Mouse (Mus musculus): ENCODE data around the gene Pbrm1. TPM values are rescaled to one million over a fixed set of nuclear protein-coding genes. Genes with fewer than 3 reads are reported as not detected.

Gene Pbrm1
- total RNA-seq, 2 experiments from 2014 or later, result 52.0 to 56.4 TPM

DNA sequence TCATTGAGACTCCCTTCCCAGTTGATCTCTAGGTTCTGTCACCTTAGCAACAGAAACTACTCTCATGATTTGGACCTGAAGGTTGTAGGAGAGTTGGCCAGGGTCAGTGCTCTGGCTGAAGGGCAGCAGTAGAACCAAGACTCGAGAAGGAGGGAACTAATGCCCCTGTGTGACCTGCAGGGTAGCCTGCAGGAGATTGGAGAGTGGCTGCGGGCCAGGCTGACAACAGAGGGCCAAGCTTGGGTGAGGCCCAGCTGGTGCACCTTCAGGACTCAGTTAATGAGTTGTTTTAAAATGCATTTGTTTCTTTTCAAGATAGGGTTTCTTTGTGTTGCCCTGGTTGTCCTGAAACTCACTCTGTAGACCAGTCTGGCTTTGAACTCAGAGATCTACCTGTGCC is 146.1 kb downstream of the Pbrm1 start:
- no peak for DNase-seq (ENCODE audit: low spot score in 2 of 2)

DNA sequence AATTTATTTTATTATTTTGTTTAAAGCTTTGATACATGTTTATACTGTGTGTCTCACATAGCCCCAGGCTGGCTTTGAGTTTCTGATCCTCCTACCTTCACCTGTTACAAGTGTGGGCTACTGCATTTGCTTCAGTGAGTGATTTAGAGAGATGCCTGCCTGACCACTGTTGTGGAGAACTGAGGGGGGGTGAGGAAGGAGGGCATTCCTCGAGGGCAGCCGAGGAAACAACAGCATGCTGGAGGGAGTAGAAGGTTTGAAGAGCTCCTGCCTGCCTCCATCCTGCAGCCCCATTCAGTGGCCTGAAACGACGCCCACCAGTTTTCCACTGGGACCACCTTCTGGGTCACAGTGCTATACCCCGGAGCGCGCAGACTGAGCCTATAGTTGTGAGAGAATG is 146.5 kb downstream of the Pbrm1 start:
- DNase-seq (ENCODE audit: low spot score in 2 of 2), result no peak

DNA sequence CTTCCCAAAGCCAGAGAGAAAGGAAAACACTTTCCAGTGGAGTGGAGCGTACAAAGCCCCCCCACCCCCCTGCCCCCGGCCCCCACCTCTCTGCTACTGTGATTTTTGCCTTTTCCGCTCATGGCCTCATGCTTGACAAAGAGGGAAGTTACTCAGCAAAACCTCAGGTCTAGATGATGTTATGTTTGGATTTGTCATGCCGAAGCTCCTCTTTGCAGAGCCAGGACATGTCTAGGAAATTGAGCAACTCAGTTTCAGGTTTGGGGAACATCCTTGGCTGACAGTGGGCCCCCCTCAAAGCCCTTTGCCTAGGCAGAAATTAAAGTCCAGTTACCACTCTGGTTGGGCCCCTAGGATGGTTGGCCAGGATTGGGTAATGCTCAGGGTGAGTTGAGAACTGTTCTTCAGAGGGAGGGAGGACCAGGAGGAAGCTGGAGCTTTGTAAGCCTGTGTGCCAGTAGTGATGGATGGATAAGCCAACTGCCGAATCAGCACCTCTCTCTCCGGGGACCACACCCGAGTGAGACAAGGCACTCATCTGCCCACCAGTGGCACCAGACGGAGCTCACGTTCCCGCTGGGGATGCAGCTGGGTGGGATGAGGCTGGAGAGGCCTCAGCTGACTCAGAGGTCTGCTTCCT is 147.2 kb downstream of the Pbrm1 start:
- DNase-seq (ENCODE audit: low spot score in 2 of 2), result no peak

- no peak for DNase-seq (ENCODE audit: low spot score in 2 of 2)
Observed at GRCm38 (mm10) chr14:31166827-31167226, 147.9 kb downstream of the Pbrm1 start.

DNA sequence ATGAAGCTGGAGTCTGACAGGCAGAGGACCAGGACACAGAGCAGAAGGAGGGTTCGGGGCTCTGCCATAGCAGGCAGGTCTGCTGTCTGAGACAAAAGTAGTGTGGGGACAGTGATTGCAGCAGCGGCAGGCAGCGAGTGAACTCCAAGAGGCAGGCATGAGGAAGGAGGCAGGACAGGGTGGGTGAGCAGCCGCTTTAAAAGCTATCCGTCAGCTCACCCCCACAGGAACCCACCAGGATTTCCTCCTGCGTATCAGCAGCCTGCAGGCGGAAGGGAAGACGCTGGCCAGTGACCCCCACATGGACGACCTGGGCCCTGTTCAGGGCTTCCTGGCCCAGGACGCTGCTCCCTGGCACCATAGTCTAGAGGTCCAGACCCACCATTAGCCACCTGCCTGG is 149.5 kb downstream of the Pbrm1 start, which contains the start of gene Stab1:
Gene Stab1 (minus strand): TSS at position 217 of the 400 bp plus-strand sequence.
- DNase-seq (ENCODE audit: low spot score in 2 of 2), result no peak

DNA sequence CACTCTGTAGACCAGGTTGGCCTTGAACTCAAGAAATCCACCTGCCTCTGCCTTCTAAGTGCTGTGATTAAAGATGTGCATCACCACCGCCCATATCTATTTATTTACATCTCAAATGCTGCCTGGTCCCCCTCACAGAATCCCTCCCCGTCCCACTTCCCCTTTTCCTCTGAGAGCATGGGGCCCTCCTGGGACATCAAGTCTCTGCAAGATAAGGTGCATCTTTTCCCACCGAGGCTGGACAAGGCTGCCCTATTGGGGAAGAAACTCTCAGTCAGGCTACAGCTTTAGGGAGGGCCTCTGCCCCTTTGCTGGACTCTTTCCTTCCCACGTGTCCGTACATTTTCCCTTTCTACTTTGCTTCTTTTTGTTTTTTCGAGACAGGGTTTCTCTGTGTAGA is 150.6 kb downstream of the Pbrm1 start:
- no peak for DNase-seq (ENCODE audit: low spot score in 2 of 2)

DNA sequence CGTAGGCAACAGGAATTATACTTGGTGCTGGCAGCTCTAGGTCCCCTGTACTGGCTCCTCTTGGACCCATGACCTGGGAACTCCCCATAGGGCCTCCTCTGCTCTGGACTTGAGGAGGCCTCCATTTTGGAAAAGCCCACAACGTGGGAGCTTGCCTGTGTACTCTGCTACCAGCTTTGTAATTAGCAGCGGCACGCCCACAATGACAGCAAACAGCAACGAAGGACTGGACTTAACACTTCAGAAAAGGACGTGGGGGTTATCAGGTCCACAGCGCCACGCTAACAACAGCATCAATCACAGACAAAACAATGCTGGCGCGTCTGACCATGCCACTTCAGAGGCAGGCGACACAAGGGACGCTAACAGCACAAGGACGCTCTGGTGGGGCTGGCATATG is 152.0 kb downstream of the Pbrm1 start:
- no peak for DNase-seq (ENCODE audit: low spot score in 2 of 2)

Other genes starting within 250 kb of the Pbrm1 start
- gene Tmem110, start 193.5 kb upstream of the Pbrm1 start, total RNA-seq (2021), result 10 to 100 TPM; 18.5 to 20.6 TPM
- 1 to 10 TPM in 1 of 2 experiments, under 1 TPM in 1; 0.89 to 1.8 TPM for gene Mustn1, start 139.9 kb upstream of the Pbrm1 start, total RNA-seq (2021)
- under 1 TPM in 1 of 2 experiments, not detected in 1; 0.15 TPM for gene Itih4, start 132.7 kb upstream of the Pbrm1 start, total RNA-seq (2021)
- gene Itih3, start 95.4 kb upstream of the Pbrm1 start, total RNA-seq (2021), result 10 to 100 TPM; 25.6 to 31.0 TPM
- gene Itih1, start 75.8 kb upstream of the Pbrm1 start, total RNA-seq (2021), result not detected
- gene Nek4, start 67.8 kb upstream of the Pbrm1 start, total RNA-seq (2021), result 10 to 100 TPM; 18.2 to 20.4 TPM
- 10 to 100 TPM; 38.4 to 39.4 TPM for gene Glt8d1, start 17.7 kb upstream of the Pbrm1 start, total RNA-seq (2021)
- gene Spcs1, start 17.5 kb upstream of the Pbrm1 start, total RNA-seq (2021), result 100 to 1,000 TPM; 149 to 170 TPM
- 10 to 100 TPM; 42.6 to 45.7 TPM for gene Gnl3, start within 50 bp of the Pbrm1 start, total RNA-seq (2021)
- gene Smim4, start 109.8 kb downstream of the Pbrm1 start, total RNA-seq (2021), result 10 to 100 TPM; 26.9 to 30.3 TPM
- gene Nt5dc2, start 111.9 kb downstream of the Pbrm1 start, total RNA-seq (2021), result 10 to 100 TPM; 11.0 to 11.5 TPM
- 10 to 100 TPM; 15.6 to 16.2 TPM for gene Stab1, start 149.5 kb downstream of the Pbrm1 start, total RNA-seq (2021)
- 1 to 10 TPM; 2.0 to 3.5 TPM for gene Tnnc1, start 189.2 kb downstream of the Pbrm1 start, total RNA-seq (2021)
- gene Nisch, start 197.8 kb downstream of the Pbrm1 start, total RNA-seq (2021), result 100 to 1,000 TPM; 434 to 437 TPM
- 1 to 10 TPM; 5.2 to 5.7 TPM for gene Sema3g, start 198.7 kb downstream of the Pbrm1 start, total RNA-seq (2021)
- gene Phf7, start 232.2 kb downstream of the Pbrm1 start, total RNA-seq (2021), result 1 to 10 TPM; 3.7 to 3.8 TPM
- gene Bap1, start 232.3 kb downstream of the Pbrm1 start, total RNA-seq (2021), result 100 to 1,000 TPM; 137 to 140 TPM

Measured in layer of hippocampus, adult 18-20 months (tissue).